Mouse (Mus musculus) midbrain, postnatal 0 days (tissue): Measurements from ENCODE around the gene Mettl24. TPM values are rescaled to one million over a fixed set of nuclear protein-coding genes. Genes with fewer than 3 reads are reported as not detected.
A peak's percentile ranks its signal among the peaks of the same experiment; 100 is the strongest.

ENCODE experiments used
- ATAC-seq: fragments of 200-750 bp; cut with Nextera tagmentation; 2 replicates; pipeline ENCODE4 v1.8.0; 2017; ENCODE audit warnings: moderate number of reproducible peaks, mild to moderate bottlenecking, moderate TSS enrichment, moderate library complexity; ENCODE audit not compliant: low FRiP score
- DNase-seq: peaks from one replicate; pipeline ENCODE4 v3.0.0-alpha.2; 2015; ENCODE audit warnings: low spot score
- H3K27ac ChIP-seq: fragments of 300-500 bp; sonication (generic); 2 replicates; pipeline ENCODE4 v1.5.1; 2014; ENCODE audit warnings: low read depth, mild to moderate bottlenecking, low read length, mixed read lengths
- H3K27me3 ChIP-seq: fragments of 300-500 bp; sonication (generic); 2 replicates; pipeline ENCODE4 v1.6.1; 2014; ENCODE audit warnings: low read length, control low read depth, mixed read lengths; ENCODE audit not compliant: insufficient read depth
- H3K36me3 ChIP-seq: fragments of 300-500 bp; sonication (generic); 2 replicates; pipeline ENCODE4 v1.6.1; 2014; ENCODE audit warnings: low read length, control low read depth, mixed read lengths; ENCODE audit not compliant: insufficient read depth
- H3K4me1 ChIP-seq: fragments of 300-500 bp; sonication (generic); 2 replicates; pipeline ENCODE4 v1.6.1; 2014; ENCODE audit warnings: mild to moderate bottlenecking, control low read depth, antibody characterized with exemption, low read length, mixed read lengths; ENCODE audit not compliant: insufficient read depth
- H3K4me2 ChIP-seq: fragments of 300-500 bp; sonication (generic); 2 replicates; pipeline ENCODE4 v1.6.1; 2014; ENCODE audit warnings: low read depth, mild to moderate bottlenecking, low read length, mixed read lengths; ENCODE audit not compliant: poor library complexity, severe bottlenecking
- H3K4me3 ChIP-seq: fragments of 300-500 bp; sonication (generic); 2 replicates; pipeline ENCODE4 v1.5.1; 2014; ENCODE audit warnings: low read depth, mild to moderate bottlenecking, low read length, moderate library complexity
- H3K9ac ChIP-seq: fragments of 300-500 bp; sonication (generic); replicated peaks from 2 replicates; pipeline ENCODE4 v1.6.1; 2014; ENCODE audit warnings: mild to moderate bottlenecking, low read length, moderate library complexity, mixed read lengths; ENCODE audit not compliant: poor library complexity, severe bottlenecking
- H3K9me3 ChIP-seq: fragments of 300-500 bp; sonication (generic); 2 replicates; pipeline ENCODE4 v1.6.1; 2016; ENCODE audit warnings: low read length, control low read depth
- CTCF ChIP-seq: IDR thresholded peaks from 2 replicates; pipeline ENCODE4 v1.5.1; 2016; ENCODE audit warnings: antibody characterized with exemption, mild to moderate bottlenecking
- WGBS: fragments of 180-500 bp; shearing (Covaris S2); extraction: QIAGEN DNeasy Blood & Tissue Kit; methylation state at CpG from one replicate; pipeline ENCODE4 v1.1.7; 2014; 5-methylcytosine and 5-hydroxymethylcytosine counted together
- polyA plus RNA-seq: library from polyadenylated mRNA; unstranded; fragments of >200 nt; fragmentation: Nextera tagmentation; extraction: Ambion mirVana; gene quantifications from 2 replicates; pipeline ENCODE4 v1.2.1, GENCODE M21; 2015
- total RNA-seq: library from RNA; depleted of rRNA; stranded (reverse); fragments of >200 nt; gene quantifications from 2 replicates; pipeline ENCODE4 v1.2.3, GENCODE M21; 2014

The Mettl24 gene
- total and polyA plus RNA-seq, 2 experiments from 2014 or later = 0.98 TPM; not detected in 1

DNA sequence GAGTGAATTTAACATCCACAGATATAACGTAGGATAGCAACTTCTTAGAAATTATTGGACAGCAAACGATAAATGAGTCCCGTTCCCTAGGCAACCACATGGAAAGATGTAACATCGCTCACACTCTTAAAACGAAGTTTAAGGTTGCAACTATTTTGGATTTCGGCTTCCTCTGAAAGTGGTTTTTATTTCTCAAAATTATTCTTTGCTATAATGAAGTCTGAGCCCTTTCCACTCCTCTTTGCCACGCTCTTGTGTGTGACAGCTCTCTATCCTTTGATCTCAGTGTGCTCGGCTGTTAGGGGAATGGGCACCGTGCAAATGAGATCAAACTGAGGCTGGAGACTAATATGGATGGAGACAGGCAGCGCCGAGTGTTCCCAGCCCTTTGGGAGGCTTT, 92.1 kb downstream of the Mettl24 start:
- Histone ChIP-seq H3K4me3 (no peak overlapping the region), H3K9me3 (no peaks in the 10 kb centered on the region), H3K4me2 (peak overlapping the region; percentile 32; the same call in 1 of the 2 replicates), H3K27me3 (no peaks in the 10 kb centered on the region), H3K27ac (no peak overlapping the region; the same call in 1 of the 2 replicates), H3K9ac (no peak overlapping the region), H3K4me1 (peaks cover 7% of the 10 kb centered on the region; the same call in 1 of the 2 replicates), H3K36me3 (no peaks in the 10 kb centered on the region)
- WGBS = 14% methylated on average over 11 of the region's 11 CpGs
- ATAC-seq (no peak), DNase-seq (no peak)
- no peak for TF ChIP-seq CTCF

DNA sequence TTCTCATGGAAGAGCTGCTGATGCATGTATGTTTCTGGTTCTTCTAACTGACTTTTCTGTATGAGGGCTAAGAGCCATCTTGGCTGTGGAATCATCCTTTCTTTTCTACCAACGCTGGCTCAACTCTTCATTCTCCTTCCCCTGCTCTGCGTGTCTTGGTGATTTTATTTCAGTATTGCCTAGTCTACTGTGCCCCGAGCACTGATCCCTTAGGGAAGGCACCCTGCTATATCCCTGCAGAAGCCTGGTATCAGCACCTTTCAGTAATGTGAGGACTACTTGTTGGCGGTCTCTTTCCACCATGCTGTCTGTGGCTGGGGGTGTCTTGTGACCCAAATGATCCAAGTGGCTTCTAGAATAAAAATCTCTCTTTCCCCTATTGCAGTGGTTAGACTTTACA, 92.6 kb downstream of the Mettl24 start:
- H3K9ac ChIP-seq = no peak overlapping the region
- DNase-seq = no peak
- H3K27ac ChIP-seq = no peak overlapping the region
- H3K4me2 ChIP-seq = 0 out of 2 replicates have a peak overlapping the region, but pooled peaks have one; percentile 32
- no peak overlapping the region for H3K4me3 ChIP-seq
- no peaks in the 10 kb centered on the region for H3K27me3 ChIP-seq
- H3K36me3 ChIP-seq = no peaks in the 10 kb centered on the region
- WGBS = 39% methylated on average over 4 of the region's 4 CpGs
- no peak for TF ChIP-seq CTCF
- H3K9me3 ChIP-seq = no peaks in the 10 kb centered on the region
- ATAC-seq = no peak
- peaks cover 7% of the 10 kb centered on the region; the same call in 1 of the 2 replicates for H3K4me1 ChIP-seq

DNA sequence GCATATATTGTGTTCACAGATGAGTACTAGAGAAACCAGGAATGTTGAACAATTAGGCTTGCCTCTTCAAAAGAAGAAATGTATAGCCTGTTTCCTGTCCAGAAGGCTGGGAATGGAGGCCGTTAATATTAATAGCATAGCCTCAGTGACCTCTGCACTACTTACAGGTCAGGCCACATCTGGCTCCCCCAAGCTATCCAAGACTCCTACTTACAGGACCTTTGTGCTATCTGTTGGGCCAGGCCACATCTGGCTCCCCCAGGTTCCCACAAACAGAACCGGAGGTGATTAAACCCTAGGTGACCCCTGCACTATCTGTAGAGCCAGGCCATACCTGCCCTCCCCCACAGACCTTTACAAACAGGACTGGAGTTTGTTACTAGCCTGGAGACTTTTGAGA, 94.1 kb downstream of the Mettl24 start:
- H3K27me3 ChIP-seq = no peaks in the 10 kb centered on the region
- H3K36me3 ChIP-seq = no peaks in the 10 kb centered on the region
- peaks cover 7% of the 10 kb centered on the region; the same call in 1 of the 2 replicates for H3K4me1 ChIP-seq
- 85% methylated on average over 2 of the region's 2 CpGs for WGBS
- no peak overlapping the region for H3K9ac ChIP-seq
- DNase-seq (no peak), ATAC-seq (no peak)
- H3K4me2 ChIP-seq = no peak overlapping the region
- no peak for TF ChIP-seq CTCF
- H3K4me3 ChIP-seq = no peak overlapping the region
- no peaks in the 10 kb centered on the region for H3K9me3 ChIP-seq
- no peak overlapping the region for H3K27ac ChIP-seq

- Histone ChIP-seq H3K9me3 (no peaks in the 10 kb centered on the region), H3K4me3 (no peak overlapping the region), H3K36me3 (no peaks in the 10 kb centered on the region), H3K27me3 (no peaks in the 10 kb centered on the region), H3K27ac (no peak overlapping the region), H3K4me2 (no peak overlapping the region), H3K4me1 (peaks cover 7% of the 10 kb centered on the region; the same call in 1 of the 2 replicates), H3K9ac (no peak overlapping the region)
- TF ChIP-seq CTCF = no peak
- no peak for ATAC-seq
- DNase-seq = no peak
- 70% methylated on average over 4 of the region's 4 CpGs for WGBS
These were observed 95.4 kb downstream of the Mettl24 start for GRCm38 (mm10) chr10:40778472-40778871.

DNA sequence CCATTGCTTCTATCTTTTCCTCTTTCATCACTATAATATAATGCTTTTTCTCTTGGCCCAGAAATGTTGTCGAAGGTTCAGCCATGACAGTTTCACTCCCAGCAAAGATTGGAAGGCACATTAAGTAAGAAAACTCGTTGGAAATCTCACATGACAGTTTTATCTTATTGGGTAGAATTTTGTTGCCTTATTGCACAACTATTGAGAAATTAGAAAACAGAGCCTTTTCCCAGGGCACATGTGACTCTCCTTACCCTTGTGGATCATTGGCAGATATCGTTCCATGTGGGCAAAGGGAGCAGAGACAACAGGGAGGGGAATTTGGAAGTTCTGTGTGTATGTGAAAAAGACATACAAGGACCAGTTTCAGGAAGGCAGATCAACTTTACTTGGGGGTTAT, 107.3 kb downstream of the Mettl24 start:
- DNase-seq (no peak), ATAC-seq (no peak)
- no peak overlapping the region for H3K4me3 ChIP-seq

GRCm38 (mm10) chr10:40792115-40792514, 109.0 kb downstream of the Mettl24 start:
- Histone ChIP-seq H3K27ac (no peak overlapping the region), H3K4me3 (no peak overlapping the region), H3K9me3 (no peaks in the 10 kb centered on the region), H3K4me1 (no peaks in the 10 kb centered on the region), H3K9ac (no peak overlapping the region), H3K36me3 (no peaks in the 10 kb centered on the region), H3K4me2 (no peak overlapping the region), H3K27me3 (no peaks in the 10 kb centered on the region)
- no peak for TF ChIP-seq CTCF
- 79% methylated on average over 3 of the region's 3 CpGs for WGBS
- DNase-seq (no peak), ATAC-seq (no peak)

More for the DNA sequence above, 107.3 kb downstream of the Mettl24 start:
- no peaks in the 10 kb centered on the region for H3K36me3 ChIP-seq
- TF ChIP-seq CTCF = no peak
- no peaks in the 10 kb centered on the region for H3K4me1 ChIP-seq
- H3K27ac ChIP-seq = no peak overlapping the region
- no peak overlapping the region for H3K4me2 ChIP-seq
- H3K9me3 ChIP-seq = no peaks in the 10 kb centered on the region
- no peak overlapping the region for H3K9ac ChIP-seq
- no peaks in the 10 kb centered on the region for H3K27me3 ChIP-seq
- WGBS = 86% methylated on average over 3 of the region's 3 CpGs
